Mouse (Mus musculus) C2C12 (cell line): ENCODE data around the gene Usp16.

Source experiments
- CTCF ChIP-seq: IDR thresholded peaks from one replicate; pipeline ENCODE4 v1.5.1; 2011; ENCODE audit not compliant: control insufficient read depth, insufficient read depth, insufficient read length
- FOSL1 ChIP-seq: IDR thresholded peaks from one replicate; pipeline ENCODE4 v1.8.0; 2011; ENCODE audit warnings: mild to moderate bottlenecking, low read length; ENCODE audit not compliant: poor library complexity, insufficient read depth, severe bottlenecking
- MYOD1 ChIP-seq: IDR thresholded peaks from one replicate; pipeline ENCODE4 v1.6.1; 2011; ENCODE audit warnings: low read depth; ENCODE audit not compliant: control insufficient read depth, insufficient read length
- USF1 ChIP-seq: IDR thresholded peaks from one replicate; pipeline ENCODE4 v1.6.1; 2011; ENCODE audit warnings: low read depth, mild to moderate bottlenecking, control low read depth, moderate library complexity

DNA sequence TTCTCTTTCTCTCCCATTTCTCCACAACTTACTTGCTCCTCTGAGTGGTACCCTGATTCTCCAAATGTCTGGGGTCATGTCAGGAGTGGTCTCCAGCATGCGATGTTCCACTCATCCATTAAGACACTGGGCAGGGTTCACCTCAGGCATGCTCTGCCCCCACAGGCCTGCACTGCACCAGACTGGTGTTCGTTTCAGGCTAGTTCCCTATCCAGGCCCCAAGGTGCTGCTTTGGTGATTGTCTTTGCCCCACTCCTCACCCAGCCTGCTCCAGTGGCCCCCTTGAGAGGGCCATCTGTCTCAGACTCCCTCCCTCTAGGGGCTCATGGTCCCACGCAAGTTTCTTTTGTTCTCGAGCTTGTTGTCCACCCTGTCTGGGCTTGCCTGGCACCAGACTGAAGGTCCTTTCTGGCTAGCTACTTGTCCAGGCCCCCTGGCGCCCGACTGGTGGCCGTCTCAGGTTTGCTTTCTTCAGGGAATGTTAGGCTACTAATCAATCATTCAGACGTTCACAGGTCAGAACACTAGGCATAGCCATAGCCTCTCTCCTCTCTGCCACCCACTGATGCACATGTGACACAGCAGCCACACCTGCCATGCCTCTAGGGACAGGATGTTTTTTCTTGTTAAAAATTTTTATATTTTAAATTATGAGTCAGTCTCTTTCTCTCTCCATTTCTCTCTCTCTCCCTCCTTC, 73.2 kb downstream of the Usp16 start:
- TF ChIP-seq CTCF (no peak), MYOD1 (no peak), USF1 (no peak), FOSL1 (no peak)
